Mouse (Mus musculus): Measurements from ENCODE around the gene Gm4175. TPM values are rescaled to one million over a fixed set of nuclear protein-coding genes. Genes with fewer than 3 reads are reported as not detected.
"Not testable (repeated sequence)": the region's sequence is repeated elsewhere in the genome, so short reads cannot be mapped to it uniquely, and the experiment has no call there.

Gene Gm4175
- not detected in 2 replicates for polyA plus RNA-seq (2012; rRNA removed)

GRCm38 (mm10) chr7:21761375-21761774 lies at the start of gene Gm4175:
Gm4175 (minus strand) TSS chr7:21761475.
- H3K4me3 ChIP-seq (ENCODE audit: insufficient read depth, low read length); H3K27ac ChIP-seq (ENCODE audit: insufficient read depth, low read length); H3K4me1 ChIP-seq (ENCODE audit: control insufficient read depth, insufficient read depth, low read length): not testable (repeated sequence)

- not testable (repeated sequence) for H3K4me1 ChIP-seq (ENCODE audit: control insufficient read depth, insufficient read depth, low read length); H3K4me3 ChIP-seq (ENCODE audit: insufficient read depth, low read length); H3K27ac ChIP-seq (ENCODE audit: insufficient read depth, low read length)
Measured at GRCm38 (mm10) chr7:21796628-21797027, 35.4 kb upstream of the Gm4175 start, which contains the start of gene Gm4177. Gm4177 (minus strand) TSS chr7:21796728.

Other genes starting within 250 kb of the Gm4175 start
- gene Vmn1r130, start 249.7 kb downstream of the Gm4175 start, polyA plus RNA-seq (2012; rRNA removed), result not detected in 2 replicates
- not detected in 2 replicates for gene Vmn1r131, start 215.4 kb downstream of the Gm4175 start, polyA plus RNA-seq (2012; rRNA removed)
- gene Vmn1r132, start 147.4 kb downstream of the Gm4175 start, polyA plus RNA-seq (2012; rRNA removed), result not detected in 2 replicates
- not detected in 2 replicates for gene Gm4177, start 35.3 kb upstream of the Gm4175 start, polyA plus RNA-seq (2012; rRNA removed)
- not detected in 2 replicates for gene Vmn1r135, start 70.9 kb upstream of the Gm4175 start, polyA plus RNA-seq (2012; rRNA removed)
- gene Gm5725, start 82.8 kb upstream of the Gm4175 start, polyA plus RNA-seq (2012; rRNA removed), result not detected in 2 replicates
- gene Gm5891, start 159.8 kb upstream of the Gm4175 start, polyA plus RNA-seq (2012; rRNA removed), result not detected in 2 replicates
- gene Vmn1r137, start 233.1 kb upstream of the Gm4175 start, polyA plus RNA-seq (2012; rRNA removed), result not detected in 2 replicates